Mouse (Mus musculus) monocyte, adult 2 months (primary cell): ENCODE results near the gene Ptprt.
"Not testable (repeated sequence)": the region's sequence is repeated elsewhere in the genome, so short reads cannot be mapped to it uniquely, and the experiment has no call there.

Source experiments
- DNase-seq, 2 experiments: peaks; one replicate each; pipeline ENCODE4 v3.0.0; 2022; ENCODE audit warnings: low spot score in 2 of 2, low read depth in 1 of 2

Gene Ptprt

DNA sequence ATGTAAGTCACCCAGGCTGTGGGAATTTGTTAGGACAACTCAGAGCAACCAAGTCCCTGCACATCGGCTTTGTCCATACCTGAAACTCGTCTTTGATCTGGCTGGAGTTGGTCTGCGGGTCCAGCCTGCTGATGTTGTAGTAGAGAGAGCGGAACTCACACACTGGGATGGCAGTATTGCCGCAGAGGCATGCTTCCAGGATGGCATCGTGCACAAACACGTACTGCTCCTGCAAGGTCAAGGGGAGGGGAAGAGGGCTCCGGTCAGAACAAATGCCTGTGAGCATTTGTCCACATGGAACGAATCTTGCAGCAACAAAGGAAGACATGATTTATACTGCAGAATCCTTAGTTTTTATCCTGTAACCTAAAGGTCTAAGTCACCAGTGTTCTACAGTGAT is 1107.3 kb downstream of the Ptprt start:
- DNase-seq, result no peak

- DNase-seq, result no peak
Observed at GRCm38 (mm10) chr2:161552011-161552410, 1108.9 kb downstream of the Ptprt start.

- DNase-seq, result no peak
Observed at GRCm38 (mm10) chr2:161549577-161549976, 1111.4 kb downstream of the Ptprt start.

DNA sequence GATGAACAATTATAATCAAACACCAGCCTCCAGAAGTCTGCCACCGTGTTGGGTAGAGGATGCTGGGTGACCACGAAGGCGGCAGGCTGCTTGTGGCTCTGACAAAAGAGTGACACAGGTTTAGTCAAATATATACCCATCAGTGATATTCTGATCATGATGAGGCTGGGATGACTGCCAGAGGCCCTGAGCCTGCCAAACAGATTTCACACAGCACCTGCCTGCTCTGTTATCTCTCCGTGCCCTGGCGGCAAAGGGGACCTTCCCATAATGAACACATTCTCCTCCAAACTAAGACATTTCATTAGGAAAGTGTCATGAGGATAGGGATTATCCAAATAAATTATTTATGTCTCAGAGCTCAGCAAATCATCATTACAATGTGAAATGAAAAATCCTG is 1113.6 kb downstream of the Ptprt start:
- DNase-seq, result no peak

- DNase-seq, result no peak
Observed at GRCm38 (mm10) chr2:161545406-161545805, 1115.5 kb downstream of the Ptprt start.

DNA sequence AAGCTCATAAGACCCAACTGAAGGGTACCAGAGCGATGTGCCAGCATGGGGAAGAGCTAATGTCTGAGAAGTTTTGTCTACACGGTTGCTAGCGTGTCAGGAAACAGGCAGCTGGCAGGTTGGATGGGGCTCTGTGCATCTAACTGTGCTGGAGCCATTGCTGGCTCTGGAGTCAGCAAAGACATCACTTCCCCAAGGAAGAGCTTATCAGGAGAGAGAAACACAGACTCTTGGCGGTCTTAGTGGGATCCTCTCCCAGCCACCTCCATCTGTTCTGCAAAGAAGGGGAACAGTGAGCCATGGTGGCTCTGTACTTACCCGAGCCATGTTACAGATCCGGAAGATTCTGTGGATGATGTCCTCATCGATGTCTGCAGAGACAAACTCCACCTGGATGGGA is 1126.8 kb downstream of the Ptprt start:
- DNase-seq, result no peak

- DNase-seq, result no peak
Observed at GRCm38 (mm10) chr2:161527192-161527591, 1133.8 kb downstream of the Ptprt start.

GRCm38 (mm10) chr2:161519671-161520070 is 1141.3 kb downstream of the Ptprt start:
- no peak for DNase-seq

DNA sequence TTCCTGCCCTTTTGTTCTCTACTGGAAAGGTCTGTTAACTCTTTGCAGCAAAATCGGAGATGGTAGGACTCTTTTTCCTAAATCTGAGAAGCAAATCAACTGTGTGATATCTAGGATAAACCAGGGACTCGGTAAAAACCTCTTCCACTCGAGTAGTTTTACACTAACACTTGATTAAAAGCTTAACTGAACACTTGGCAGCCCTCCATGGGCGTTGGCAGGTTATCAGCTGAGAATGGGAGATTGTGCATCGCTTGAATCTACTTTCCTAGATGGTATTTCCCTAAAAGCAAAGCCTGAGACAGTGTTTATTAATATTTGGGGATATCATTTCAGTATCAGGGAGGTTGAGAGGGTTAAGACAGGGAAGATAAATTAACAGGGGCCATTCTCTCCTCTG is 1144.0 kb downstream of the Ptprt start:
- no peak for DNase-seq

GRCm38 (mm10) chr2:161513256-161513655 is 1147.7 kb downstream of the Ptprt start:
- DNase-seq, result no peak

DNA sequence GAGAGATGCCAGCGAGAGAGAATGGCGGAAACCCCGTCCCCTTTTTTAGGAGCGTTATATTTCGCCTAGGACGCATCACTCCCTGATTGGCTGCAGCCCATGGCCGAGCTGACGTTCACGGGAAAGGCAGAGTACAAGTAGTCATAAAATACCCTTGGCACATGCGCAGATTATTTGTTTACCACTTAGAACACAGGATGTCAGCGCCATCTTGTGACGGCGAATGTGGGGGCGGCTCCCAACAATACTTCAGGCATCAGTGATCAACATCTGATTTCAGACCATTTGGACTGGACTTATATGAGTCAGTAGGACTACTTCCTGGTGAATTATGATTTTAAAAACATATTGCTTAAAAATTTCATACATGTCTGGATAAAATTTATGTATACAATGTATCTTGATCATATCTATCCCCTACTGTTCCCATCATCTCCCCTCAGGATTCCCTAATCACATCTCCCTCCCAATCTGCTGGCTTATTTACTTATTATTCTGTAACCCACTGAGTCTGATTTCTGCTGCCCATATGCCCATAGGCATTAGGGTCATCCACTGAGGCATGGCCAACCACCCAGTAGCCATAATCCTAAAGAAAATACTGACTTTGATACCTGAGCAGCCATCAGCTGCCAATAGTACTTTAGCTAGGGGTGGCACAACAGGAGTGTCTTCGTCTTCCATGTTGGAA is 1148.9 kb downstream of the Ptprt start:
- DNase-seq, result not testable (repeated sequence)

GRCm38 (mm10) chr2:161511101-161511759 is 1149.7 kb downstream of the Ptprt start:
- DNase-seq, result no peak

DNA sequence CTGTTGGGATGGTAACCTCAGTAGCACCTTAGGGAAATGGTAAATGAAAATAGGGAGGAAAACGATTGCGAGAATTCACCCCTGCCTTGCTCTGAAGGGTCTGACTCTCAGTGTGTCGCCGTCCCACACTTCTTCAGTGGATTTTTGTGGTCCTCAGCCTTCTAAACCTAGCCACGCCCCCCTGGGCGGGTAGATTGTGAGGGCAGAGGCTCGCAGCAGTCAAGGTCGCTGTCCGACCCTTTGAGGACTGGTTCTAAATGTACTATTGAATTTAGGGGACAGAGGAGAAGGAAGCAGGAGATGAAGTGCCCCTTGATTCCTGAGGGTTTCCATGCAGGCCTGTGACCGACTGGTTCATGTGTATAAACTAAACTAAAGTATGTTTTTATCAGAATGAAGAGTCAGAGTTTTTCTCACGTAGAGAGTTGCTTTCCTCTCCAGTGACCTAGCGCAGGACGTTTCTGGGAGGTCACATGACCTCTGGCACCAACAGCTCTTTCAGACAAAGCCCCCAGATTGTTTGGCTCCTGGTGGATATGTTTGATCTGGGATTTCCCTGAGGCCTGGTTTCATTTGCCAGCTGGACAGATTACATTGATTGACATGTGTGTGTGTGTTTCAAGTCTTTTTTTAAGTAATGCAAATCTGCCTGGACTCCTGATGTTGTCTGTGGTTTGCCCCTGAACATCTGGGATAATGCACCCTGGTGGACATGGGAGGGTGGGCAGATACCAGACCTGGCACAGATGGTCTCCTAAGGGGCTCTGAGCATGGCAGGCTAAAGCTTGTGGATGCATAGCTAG is 1161.6 kb downstream of the Ptprt start:
- DNase-seq, result no peak

- DNase-seq, result no peak
Observed at GRCm38 (mm10) chr2:161498449-161499096, 1162.4 kb downstream of the Ptprt start.

- no peak for DNase-seq
Observed at GRCm38 (mm10) chr2:161481741-161482140, 1179.2 kb downstream of the Ptprt start.

- DNase-seq, result no peak
Observed at GRCm38 (mm10) chr2:161480445-161480844, 1180.5 kb downstream of the Ptprt start.
